Mouse (Mus musculus) limb, embryonic 13.5 days (tissue): ENCODE measurements around the gene Katnb1. TPM values are rescaled to one million over a fixed set of nuclear protein-coding genes. Genes with fewer than 3 reads are reported as not detected.

Experiments
- ATAC-seq: fragments of 200-750 bp; cut with Nextera tagmentation; 2 replicates; pipeline ENCODE4 v1.8.0; 2017; ENCODE audit warnings: low read depth, moderate number of reproducible peaks, moderate TSS enrichment; ENCODE audit not compliant: low FRiP score
- H3K27ac ChIP-seq: fragments of 300-500 bp; sonication (generic); 2 replicates; pipeline ENCODE4 v1.5.1; 2015; ENCODE audit warnings: inconsistent platforms, mild to moderate bottlenecking, moderate library complexity
- H3K27me3 ChIP-seq: fragments of 300-500 bp; sonication (generic); 2 replicates; pipeline ENCODE4 v1.6.1; 2015; ENCODE audit warnings: mild to moderate bottlenecking, inconsistent platforms
- H3K36me3 ChIP-seq: fragments of 300-500 bp; sonication (generic); 2 replicates; pipeline ENCODE4 v1.6.1; 2015; ENCODE audit warnings: inconsistent platforms, mild to moderate bottlenecking, moderate library complexity
- H3K4me1 ChIP-seq: fragments of 300-500 bp; sonication (generic); 2 replicates; pipeline ENCODE4 v1.6.1; 2015; ENCODE audit warnings: inconsistent platforms
- H3K4me2 ChIP-seq: fragments of 300-500 bp; sonication (generic); replicated peaks from 2 replicates; pipeline ENCODE4 v1.6.1; 2015; ENCODE audit warnings: inconsistent platforms, mild to moderate bottlenecking, moderate library complexity
- H3K4me3 ChIP-seq: fragments of 300-500 bp; sonication (generic); 2 replicates; pipeline ENCODE4 v1.5.1; 2015; ENCODE audit warnings: moderate library complexity, mild to moderate bottlenecking, inconsistent platforms
- H3K9ac ChIP-seq: fragments of 300-500 bp; sonication (generic); 2 replicates; pipeline ENCODE4 v1.6.1; 2015; ENCODE audit warnings: mild to moderate bottlenecking, inconsistent platforms
- H3K9me3 ChIP-seq: fragments of 300-500 bp; sonication (generic); 2 replicates; pipeline ENCODE4 v1.6.1; 2016; ENCODE audit warnings: inconsistent platforms
- WGBS: fragments of 180-500 bp; shearing (Covaris S2); methylation state at CpG from one replicate; pipeline ENCODE4 v1.1.7; 2015; 5-methylcytosine and 5-hydroxymethylcytosine counted together
- polyA plus RNA-seq: library from polyadenylated mRNA; unstranded; fragments of >200 nt; fragmentation: Nextera tagmentation; extraction: Ambion mirVana; gene quantifications from 2 replicates; pipeline ENCODE4 v1.2.1, GENCODE M21; 2015

Katnb1 gene
- polyA plus RNA-seq, 1 experiment from 2014 or later = 24.2 TPM

GRCm38 (mm10) chr8:95058661-95059060 is 22.3 kb upstream of the Katnb1 start:
- 78% methylated on average over 6 of the region's 6 CpGs for WGBS
- H3K4me3 ChIP-seq = no peak overlapping the region
- H3K4me2 ChIP-seq = no peak overlapping the region
- no peaks in the 10 kb centered on the region for H3K27me3 ChIP-seq
- no peaks in the 10 kb centered on the region for H3K4me1 ChIP-seq
- no peaks in the 10 kb centered on the region for H3K9me3 ChIP-seq
- ATAC-seq = no peak
- no peaks in the 10 kb centered on the region for H3K36me3 ChIP-seq
- H3K9ac ChIP-seq = no peak overlapping the region
- H3K27ac ChIP-seq = no peak overlapping the region

- Histone ChIP-seq H3K36me3 (no peaks in the 10 kb centered on the region), H3K4me2 (no peak overlapping the region), H3K4me1 (no peaks in the 10 kb centered on the region), H3K27me3 (no peaks in the 10 kb centered on the region), H3K27ac (no peak overlapping the region), H3K9me3 (no peaks in the 10 kb centered on the region), H3K9ac (no peak overlapping the region), H3K4me3 (no peak overlapping the region)
- ATAC-seq = no peak
- WGBS = 71% methylated on average over 6 of the region's 6 CpGs
Measured at GRCm38 (mm10) chr8:95059812-95060533, 21.0 kb upstream of the Katnb1 start.

GRCm38 (mm10) chr8:95064531-95064930 is 16.5 kb upstream of the Katnb1 start:
- Histone ChIP-seq H3K36me3 (no peaks in the 10 kb centered on the region), H3K9ac (no peak overlapping the region), H3K27ac (no peak overlapping the region), H3K4me3 (no peak overlapping the region), H3K27me3 (no peaks in the 10 kb centered on the region), H3K9me3 (no peaks in the 10 kb centered on the region), H3K4me1 (no peaks in the 10 kb centered on the region), H3K4me2 (no peak overlapping the region)
- WGBS = 90% methylated on average over 2 of the region's 2 CpGs
- ATAC-seq = no peak

- H3K27me3 ChIP-seq = no peaks in the 10 kb centered on the region
- no peak overlapping the region for H3K27ac ChIP-seq
- 46% methylated on average over 3 of the region's 3 CpGs for WGBS
- H3K36me3 ChIP-seq = no peaks in the 10 kb centered on the region
- no peak overlapping the region for H3K9ac ChIP-seq
- no peak overlapping the region for H3K4me2 ChIP-seq
- no peak overlapping the region for H3K4me3 ChIP-seq
- no peaks in the 10 kb centered on the region for H3K4me1 ChIP-seq
- no peaks in the 10 kb centered on the region for H3K9me3 ChIP-seq
- no peak for ATAC-seq
Measured at GRCm38 (mm10) chr8:95067582-95067981, 13.4 kb upstream of the Katnb1 start.

GRCm38 (mm10) chr8:95075504-95075903 is 5.5 kb upstream of the Katnb1 start:
- Histone ChIP-seq H3K27me3 (no peaks in the 10 kb centered on the region), H3K27ac (no peak overlapping the region), H3K4me3 (no peak overlapping the region), H3K9me3 (no peaks in the 10 kb centered on the region), H3K9ac (no peak overlapping the region), H3K4me2 (no peak overlapping the region), H3K4me1 (no peaks in the 10 kb centered on the region), H3K36me3 (no peaks in the 10 kb centered on the region)
- WGBS = 74% methylated on average over 3 of the region's 3 CpGs
- no peak for ATAC-seq

GRCm38 (mm10) chr8:95076151-95076550 is 4.8 kb upstream of the Katnb1 start:
- H3K9ac ChIP-seq = no peak overlapping the region
- no peaks in the 10 kb centered on the region for H3K9me3 ChIP-seq
- no peak overlapping the region for H3K4me2 ChIP-seq
- no peak for ATAC-seq
- 79% methylated on average over 17 of the region's 17 CpGs for WGBS
- H3K4me1 ChIP-seq = no peaks in the 10 kb centered on the region
- H3K36me3 ChIP-seq = no peaks in the 10 kb centered on the region
- no peak overlapping the region for H3K27ac ChIP-seq
- no peaks in the 10 kb centered on the region for H3K27me3 ChIP-seq
- no peak overlapping the region for H3K4me3 ChIP-seq

GRCm38 (mm10) chr8:95078055-95078454 is 2.9 kb upstream of the Katnb1 start:
- peaks cover 11% of the 10 kb centered on the region for H3K4me1 ChIP-seq
- ATAC-seq = no peak
- WGBS = 83% methylated on average over 3 of the region's 3 CpGs
- no peaks in the 10 kb centered on the region for H3K9me3 ChIP-seq
- H3K27ac ChIP-seq = no peak overlapping the region
- peaks cover 6% of the 10 kb centered on the region for H3K36me3 ChIP-seq
- no peak overlapping the region for H3K9ac ChIP-seq
- no peaks in the 10 kb centered on the region for H3K27me3 ChIP-seq
- H3K4me2 ChIP-seq = no peak overlapping the region
- no peak overlapping the region for H3K4me3 ChIP-seq

- H3K27me3 ChIP-seq = no peaks in the 10 kb centered on the region
- no peak overlapping the region for H3K4me3 ChIP-seq
- H3K4me2 ChIP-seq = no peak overlapping the region
- no peaks in the 10 kb centered on the region for H3K9me3 ChIP-seq
- peaks cover 11% of the 10 kb centered on the region for H3K4me1 ChIP-seq
- no peak for ATAC-seq
- peaks cover 19% of the 10 kb centered on the region for H3K36me3 ChIP-seq
- WGBS = 84% methylated on average over 4 of the region's 4 CpGs
- H3K9ac ChIP-seq = no peak overlapping the region
- no peak overlapping the region for H3K27ac ChIP-seq
Measured at GRCm38 (mm10) chr8:95079305-95079704, 1.7 kb upstream of the Katnb1 start.

- H3K9me3 ChIP-seq = no peaks in the 10 kb centered on the region
- WGBS = 8% methylated on average over 11 of the region's 11 CpGs
- ATAC-seq = no peak
- peak overlapping the region; percentile 96 for H3K4me2 ChIP-seq
- H3K9ac ChIP-seq = peak overlapping the region; percentile 87
- no peaks in the 10 kb centered on the region for H3K27me3 ChIP-seq
- H3K4me3 ChIP-seq = peak overlapping the region; percentile 87
- peaks cover 11% of the 10 kb centered on the region for H3K4me1 ChIP-seq
- H3K36me3 ChIP-seq = peaks cover 39% of the 10 kb centered on the region
- H3K27ac ChIP-seq = peak overlapping the region; percentile 77; the same call in 1 of the 2 replicates
Measured at GRCm38 (mm10) chr8:95081650-95082049, 664 bp downstream of the Katnb1 start.

- H3K4me3 ChIP-seq = no peak overlapping the region
- H3K27me3 ChIP-seq = no peaks in the 10 kb centered on the region
- 79% methylated on average over 4 of the region's 4 CpGs for WGBS
- no peak overlapping the region for H3K27ac ChIP-seq
- H3K4me1 ChIP-seq = peaks cover 11% of the 10 kb centered on the region
- no peak for ATAC-seq
- no peaks in the 10 kb centered on the region for H3K9me3 ChIP-seq
- H3K4me2 ChIP-seq = no peak overlapping the region
- H3K36me3 ChIP-seq = peaks cover 63% of the 10 kb centered on the region
- no peak overlapping the region; the same call in 1 of the 2 replicates for H3K9ac ChIP-seq
Measured at GRCm38 (mm10) chr8:95084261-95084660, 3.3 kb downstream of the Katnb1 start.

GRCm38 (mm10) chr8:95084744-95085431 is 3.9 kb downstream of the Katnb1 start:
- no peak overlapping the region; the same call in 1 of the 2 replicates for H3K9ac ChIP-seq
- H3K27me3 ChIP-seq = no peaks in the 10 kb centered on the region
- H3K4me3 ChIP-seq = no peak overlapping the region
- ATAC-seq = no peak
- WGBS = 82% methylated on average over 10 of the region's 10 CpGs
- H3K9me3 ChIP-seq = no peaks in the 10 kb centered on the region
- no peak overlapping the region for H3K4me2 ChIP-seq
- H3K27ac ChIP-seq = no peak overlapping the region
- H3K36me3 ChIP-seq = peaks cover 69% of the 10 kb centered on the region
- peaks cover 11% of the 10 kb centered on the region for H3K4me1 ChIP-seq

- Histone ChIP-seq H3K4me3 (no peak overlapping the region), H3K9me3 (no peaks in the 10 kb centered on the region), H3K36me3 (peaks cover 76% of the 10 kb centered on the region), H3K27ac (no peak overlapping the region), H3K4me2 (no peak overlapping the region), H3K9ac (no peak overlapping the region), H3K27me3 (no peaks in the 10 kb centered on the region), H3K4me1 (peaks cover 11% of the 10 kb centered on the region)
- WGBS = 90% methylated on average over 7 of the region's 7 CpGs
- no peak for ATAC-seq
Measured at GRCm38 (mm10) chr8:95085432-95086141, 4.6 kb downstream of the Katnb1 start.
